Mouse (Mus musculus): ENCODE data around the gene Bglap3. TPM values are rescaled to one million over a fixed set of nuclear protein-coding genes. Genes with fewer than 3 reads are reported as not detected.
"Not testable (repeated sequence)": the region's sequence is repeated elsewhere in the genome, so short reads cannot be mapped to it uniquely, and the experiment has no call there.

The Bglap3 gene
- polyA plus RNA-seq, 1 experiment, result 14.7 TPM

- TF ChIP-seq POLR2A (IDR thresholded peaks at IDR 0.05; ENCODE audit: extremely low read depth, insufficient read depth, low read length) (no peak), CTCF (IDR thresholded peaks at IDR 0.05; ENCODE audit: extremely low read depth, insufficient read depth, low read length) (no peak)
- H3K4me3 ChIP-seq (ENCODE audit: insufficient read depth, low read length), result no peak overlapping the region; the same call in 1 of the 2 replicates
- H3K27ac ChIP-seq (ENCODE audit: insufficient read depth, low read length), result no peak overlapping the region
- H3K4me1 ChIP-seq (ENCODE audit: control insufficient read depth, insufficient read depth, low read length), result no peaks in the 10 kb centered on the region; the same call in 1 of the 2 replicates
Observed at GRCm38 (mm10) chr3:88408953-88409352, 36.4 kb upstream of the Bglap3 start.

DNA sequence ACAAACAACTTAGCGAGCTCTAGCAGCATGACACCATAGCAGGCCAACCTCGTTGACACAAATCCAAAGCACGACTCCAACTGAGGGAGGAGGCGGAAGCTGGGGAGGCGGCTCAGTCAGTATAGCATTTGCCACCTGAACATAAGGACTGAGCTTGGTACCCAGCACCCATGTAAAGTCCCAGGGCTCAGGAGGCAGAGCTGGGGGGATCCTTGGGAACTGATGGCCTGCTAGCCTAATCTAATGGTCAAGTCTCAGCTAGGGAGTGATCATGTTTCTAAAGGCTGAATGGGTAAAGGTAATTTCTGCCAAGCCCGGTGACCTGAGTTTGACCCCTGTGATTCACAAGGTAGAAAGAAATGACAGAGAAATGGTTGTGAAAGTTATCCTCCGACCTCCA is 35.0 kb upstream of the Bglap3 start:
- no peaks in the 10 kb centered on the region for H3K4me1 ChIP-seq (ENCODE audit: control insufficient read depth, insufficient read depth, low read length)
- TF ChIP-seq POLR2A (IDR thresholded peaks at IDR 0.05; ENCODE audit: extremely low read depth, insufficient read depth, low read length) (no peak), CTCF (IDR thresholded peaks at IDR 0.05; ENCODE audit: extremely low read depth, insufficient read depth, low read length) (no peak)
- no peak overlapping the region for H3K4me3 ChIP-seq (ENCODE audit: insufficient read depth, low read length)
- no peak overlapping the region for H3K27ac ChIP-seq (ENCODE audit: insufficient read depth, low read length)

DNA sequence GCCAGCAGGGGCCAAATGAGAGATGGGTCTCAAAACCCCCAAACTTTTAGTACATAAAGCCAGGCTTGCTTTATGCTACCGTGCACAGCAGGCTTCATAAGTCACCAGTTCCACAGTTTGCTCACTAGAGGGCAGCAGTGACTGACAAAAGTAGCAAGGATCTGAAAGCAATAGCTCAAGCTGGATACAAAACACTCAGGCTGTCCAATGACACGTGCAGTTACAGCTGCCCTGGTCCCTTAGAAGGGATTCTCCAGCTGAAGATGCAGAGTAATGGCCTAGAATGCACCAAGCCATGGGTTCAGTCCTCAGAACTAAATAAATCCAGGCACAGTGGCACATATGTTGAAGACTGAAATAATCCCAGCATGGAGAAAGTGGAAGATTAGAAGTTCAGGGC is 34.5 kb upstream of the Bglap3 start:
- H3K27ac ChIP-seq (ENCODE audit: insufficient read depth, low read length), result no peak overlapping the region
- H3K4me3 ChIP-seq (ENCODE audit: insufficient read depth, low read length), result no peak overlapping the region
- TF ChIP-seq POLR2A (IDR thresholded peaks at IDR 0.05; ENCODE audit: extremely low read depth, insufficient read depth, low read length), result no peak
- peak; percentile 99 for TF ChIP-seq CTCF (IDR thresholded peaks at IDR 0.05; ENCODE audit: extremely low read depth, insufficient read depth, low read length)
- H3K4me1 ChIP-seq (ENCODE audit: control insufficient read depth, insufficient read depth, low read length), result no peaks in the 10 kb centered on the region

DNA sequence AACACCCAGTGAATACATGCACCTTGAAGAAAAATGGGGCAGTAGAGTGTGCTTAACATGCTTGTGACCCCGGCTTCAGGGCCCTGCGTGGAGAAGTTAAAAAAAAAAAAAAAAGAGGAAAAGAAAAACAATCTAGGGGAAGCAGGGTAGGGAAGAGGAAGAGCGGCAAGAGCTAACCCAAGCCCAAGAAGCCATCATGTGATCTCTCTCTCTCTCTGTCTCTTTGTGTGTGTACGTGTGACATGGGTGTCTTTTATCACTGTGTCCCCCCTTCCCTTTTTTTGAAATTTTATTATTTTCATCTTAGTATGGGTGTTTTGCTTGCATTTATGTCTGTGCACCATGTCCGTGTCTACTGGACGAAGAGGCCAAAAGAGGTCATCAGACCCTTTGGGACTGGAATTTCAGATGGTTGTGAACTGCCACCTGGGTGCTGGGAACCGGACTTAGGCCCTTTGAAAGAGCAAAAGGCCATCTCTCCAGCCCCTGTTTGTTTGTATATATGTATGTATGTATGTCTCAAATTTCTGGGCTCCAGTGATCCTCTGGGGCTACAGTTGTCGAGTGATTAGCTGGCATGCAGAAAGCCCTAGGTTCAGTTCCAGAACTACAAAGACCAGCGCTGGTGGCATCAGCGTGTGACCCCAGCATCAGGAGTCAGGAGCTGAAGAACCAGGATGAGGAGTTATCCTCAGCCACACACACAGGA is 31.1 kb upstream of the Bglap3 start:
- H3K4me1 ChIP-seq (ENCODE audit: control insufficient read depth, insufficient read depth, low read length), result no peaks in the 10 kb centered on the region
- H3K27ac ChIP-seq (ENCODE audit: insufficient read depth, low read length), result no peak overlapping the region
- H3K4me3 ChIP-seq (ENCODE audit: insufficient read depth, low read length), result no peak overlapping the region
- no peak for TF ChIP-seq POLR2A (IDR thresholded peaks at IDR 0.05; ENCODE audit: extremely low read depth, insufficient read depth, low read length)
- no peak for TF ChIP-seq CTCF (IDR thresholded peaks at IDR 0.05; ENCODE audit: extremely low read depth, insufficient read depth, low read length)

- H3K4me1 ChIP-seq (ENCODE audit: control insufficient read depth, insufficient read depth, low read length), result no peaks in the 10 kb centered on the region
- TF ChIP-seq POLR2A (IDR thresholded peaks at IDR 0.05; ENCODE audit: extremely low read depth, insufficient read depth, low read length) (no peak), CTCF (IDR thresholded peaks at IDR 0.05; ENCODE audit: extremely low read depth, insufficient read depth, low read length) (no peak)
- no peak overlapping the region for H3K4me3 ChIP-seq (ENCODE audit: insufficient read depth, low read length)
- no peak overlapping the region for H3K27ac ChIP-seq (ENCODE audit: insufficient read depth, low read length)
Observed at GRCm38 (mm10) chr3:88398666-88399065, 26.1 kb upstream of the Bglap3 start.

GRCm38 (mm10) chr3:88395742-88396141 is 23.2 kb upstream of the Bglap3 start:
- no peak for TF ChIP-seq POLR2A (IDR thresholded peaks at IDR 0.05; ENCODE audit: extremely low read depth, insufficient read depth, low read length)
- TF ChIP-seq CTCF (IDR thresholded peaks at IDR 0.05; ENCODE audit: extremely low read depth, insufficient read depth, low read length), result no peak
- Histone ChIP-seq H3K4me1 (ENCODE audit: control insufficient read depth, insufficient read depth, low read length) (no peaks in the 10 kb centered on the region), H3K4me3 (ENCODE audit: insufficient read depth, low read length) (no peak overlapping the region), H3K27ac (ENCODE audit: insufficient read depth, low read length) (no peak overlapping the region)

DNA sequence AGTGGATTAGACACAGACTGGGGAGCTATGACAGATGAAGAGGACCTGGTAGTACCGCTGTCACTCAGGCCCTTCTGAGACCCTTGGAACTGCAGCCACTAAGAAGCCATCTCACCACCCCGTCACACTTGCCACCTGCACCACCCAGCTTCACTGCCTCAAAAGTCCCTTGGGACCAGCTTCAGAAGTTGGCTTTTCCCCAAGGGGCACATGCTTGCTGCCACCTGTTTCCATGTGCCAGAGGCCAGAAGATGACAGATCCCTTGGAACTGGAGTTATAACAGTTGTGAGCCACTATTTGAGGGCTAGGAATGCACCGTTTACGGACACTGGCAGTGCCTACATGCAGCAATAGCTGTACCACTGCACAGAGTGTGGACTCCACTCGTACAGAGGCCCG is 22.7 kb upstream of the Bglap3 start:
- Histone ChIP-seq H3K4me1 (ENCODE audit: control insufficient read depth, insufficient read depth, low read length) (no peaks in the 10 kb centered on the region), H3K4me3 (ENCODE audit: insufficient read depth, low read length) (no peak overlapping the region), H3K27ac (ENCODE audit: insufficient read depth, low read length) (no peak overlapping the region)
- no peak for TF ChIP-seq CTCF (IDR thresholded peaks at IDR 0.05; ENCODE audit: extremely low read depth, insufficient read depth, low read length)
- TF ChIP-seq POLR2A (IDR thresholded peaks at IDR 0.05; ENCODE audit: extremely low read depth, insufficient read depth, low read length), result no peak

- Histone ChIP-seq H3K4me3 (ENCODE audit: insufficient read depth, low read length) (no peak overlapping the region), H3K4me1 (ENCODE audit: control insufficient read depth, insufficient read depth, low read length) (no peaks in the 10 kb centered on the region), H3K27ac (ENCODE audit: insufficient read depth, low read length) (no peak overlapping the region)
- TF ChIP-seq POLR2A (IDR thresholded peaks at IDR 0.05; ENCODE audit: extremely low read depth, insufficient read depth, low read length), result no peak
- TF ChIP-seq CTCF (IDR thresholded peaks at IDR 0.05; ENCODE audit: extremely low read depth, insufficient read depth, low read length), result no peak
Observed at GRCm38 (mm10) chr3:88393776-88394375, 21.3 kb upstream of the Bglap3 start.

DNA sequence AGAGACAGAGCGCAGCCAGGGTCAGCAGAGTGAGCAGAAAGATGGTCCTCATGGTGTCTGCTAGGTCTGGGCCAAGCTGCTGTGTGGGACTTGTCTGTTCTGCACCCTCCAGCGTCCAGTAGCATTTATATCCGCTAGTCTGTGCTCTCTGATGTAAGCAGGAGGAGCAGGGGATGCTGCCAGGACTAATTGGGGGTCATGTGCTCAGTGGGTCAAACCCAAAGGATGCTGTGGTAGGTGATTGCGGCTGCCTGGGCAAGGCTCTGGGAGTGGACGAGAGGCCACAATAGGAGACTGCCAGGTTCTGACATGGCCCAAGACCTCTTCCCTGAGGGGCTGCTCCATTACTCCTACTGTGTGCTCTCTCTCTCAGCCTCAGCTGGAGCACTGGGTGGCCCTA is 11.8 kb upstream of the Bglap3 start, which contains the start of gene Bglap:
Gene Bglap, minus strand, starts transcription at position 101 of the 400 bp plus-strand sequence.
- TF ChIP-seq POLR2A (IDR thresholded peaks at IDR 0.05; ENCODE audit: extremely low read depth, insufficient read depth, low read length), result no peak
- TF ChIP-seq CTCF (IDR thresholded peaks at IDR 0.05; ENCODE audit: extremely low read depth, insufficient read depth, low read length), result no peak
- Histone ChIP-seq H3K4me1 (ENCODE audit: control insufficient read depth, insufficient read depth, low read length) (no peaks in the 10 kb centered on the region), H3K27ac (ENCODE audit: insufficient read depth, low read length) (no peak within 1 kb of the TSS), H3K4me3 (ENCODE audit: insufficient read depth, low read length) (no peak within 1 kb of the TSS)

DNA sequence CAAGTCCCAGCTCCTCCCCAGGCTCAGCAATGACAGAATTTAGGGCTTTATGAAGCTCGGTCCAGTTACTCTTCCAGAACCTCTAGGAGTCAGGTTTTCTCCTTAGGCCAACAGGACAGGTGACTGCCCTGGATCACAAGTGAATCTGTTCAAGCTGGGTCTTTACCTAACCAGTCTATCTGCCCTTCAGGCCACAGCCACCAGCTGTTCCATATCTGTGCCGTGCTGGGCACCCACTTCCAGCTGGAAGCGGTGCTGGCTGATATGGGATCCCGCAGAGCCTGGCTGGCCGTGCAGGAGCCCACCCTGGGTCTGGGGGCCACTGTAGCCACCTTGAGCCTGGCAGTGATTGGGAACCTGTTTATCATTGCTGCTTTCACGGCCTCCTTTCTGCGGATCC is 9.8 kb upstream of the Bglap3 start:
- H3K4me1 ChIP-seq (ENCODE audit: control insufficient read depth, insufficient read depth, low read length); H3K4me3 ChIP-seq (ENCODE audit: insufficient read depth, low read length); H3K27ac ChIP-seq (ENCODE audit: insufficient read depth, low read length): not testable (repeated sequence)

GRCm38 (mm10) chr3:88381389-88382315 is 9.1 kb upstream of the Bglap3 start:
- H3K4me3 ChIP-seq (ENCODE audit: insufficient read depth, low read length), result peak overlapping the region; percentile 27
- not testable (repeated sequence) for H3K4me1 ChIP-seq (ENCODE audit: control insufficient read depth, insufficient read depth, low read length); H3K27ac ChIP-seq (ENCODE audit: insufficient read depth, low read length)

DNA sequence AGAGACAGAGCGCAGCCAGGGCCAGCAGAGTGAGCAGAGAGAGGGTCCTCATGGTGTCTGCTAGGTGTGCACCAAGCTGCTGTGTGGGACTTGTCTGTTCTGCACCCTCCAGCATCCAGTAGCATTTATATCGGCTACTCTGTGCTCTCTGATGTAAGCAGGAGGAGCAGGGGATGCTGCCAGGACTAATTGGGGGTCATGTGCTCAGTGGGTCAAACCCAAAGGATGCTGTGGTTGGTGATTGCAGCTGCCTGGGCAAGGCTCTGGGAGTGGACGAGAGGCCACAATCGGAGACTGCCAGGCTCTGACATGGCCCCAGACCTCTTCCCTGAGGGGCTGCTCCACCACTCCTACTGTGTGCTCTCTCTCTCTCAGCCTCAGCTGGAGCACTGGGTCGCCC is 6.1 kb upstream of the Bglap3 start, which contains the start of gene Bglap2:
Gene Bglap2, minus strand, starts transcription at position 101 of the 400 bp plus-strand sequence.
- not testable (repeated sequence) for H3K27ac ChIP-seq (ENCODE audit: insufficient read depth, low read length); H3K4me3 ChIP-seq (ENCODE audit: insufficient read depth, low read length); H3K4me1 ChIP-seq (ENCODE audit: control insufficient read depth, insufficient read depth, low read length)

- not testable (repeated sequence) for H3K4me3 ChIP-seq (ENCODE audit: insufficient read depth, low read length); H3K27ac ChIP-seq (ENCODE audit: insufficient read depth, low read length); H3K4me1 ChIP-seq (ENCODE audit: control insufficient read depth, insufficient read depth, low read length)
Observed at GRCm38 (mm10) chr3:88376644-88377043, 4.1 kb upstream of the Bglap3 start.
